Mouse (Mus musculus): ENCODE measurements at regions not wholly inside any gene's neighbourhood (a gene's known extent, or its start where the extent isn't known, plus 50 kb on each side); places are given as distances from the start of the nearest gene placed in this dataset.
"Not testable (repeated sequence)": the region's sequence is repeated elsewhere in the genome, so short reads cannot be mapped to it uniquely, and the experiment has no call there.

DNA sequence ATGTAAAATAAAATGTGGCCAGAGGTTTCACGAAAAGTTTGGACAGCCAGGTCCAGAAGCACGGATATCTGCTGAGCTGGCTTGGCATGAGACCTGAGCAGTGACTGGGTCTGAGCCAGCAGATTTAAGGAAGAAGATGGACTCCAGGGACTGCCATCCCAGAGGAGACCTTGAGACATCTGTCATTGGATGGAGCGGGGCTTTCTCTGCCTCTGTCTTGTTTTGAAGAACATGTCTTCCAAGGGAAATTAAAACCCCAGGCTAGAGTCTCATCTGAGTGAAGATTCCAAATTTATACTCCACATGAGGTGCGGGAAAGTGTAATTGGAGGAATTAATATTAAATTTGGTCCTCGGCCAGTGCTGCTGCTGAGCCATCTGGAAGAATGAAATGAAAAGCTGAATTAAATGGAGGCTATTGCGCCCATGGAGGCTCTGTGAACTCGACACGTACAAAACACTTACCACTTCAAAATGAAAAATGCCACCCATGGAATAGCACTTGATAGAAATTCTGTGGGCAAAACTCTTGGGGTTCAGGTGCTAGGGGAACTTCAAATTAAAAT is 129.8 kb upstream of the Adcy2 start:
- DNase-seq (ENCODE audit: low spot score) = no peak

DNA sequence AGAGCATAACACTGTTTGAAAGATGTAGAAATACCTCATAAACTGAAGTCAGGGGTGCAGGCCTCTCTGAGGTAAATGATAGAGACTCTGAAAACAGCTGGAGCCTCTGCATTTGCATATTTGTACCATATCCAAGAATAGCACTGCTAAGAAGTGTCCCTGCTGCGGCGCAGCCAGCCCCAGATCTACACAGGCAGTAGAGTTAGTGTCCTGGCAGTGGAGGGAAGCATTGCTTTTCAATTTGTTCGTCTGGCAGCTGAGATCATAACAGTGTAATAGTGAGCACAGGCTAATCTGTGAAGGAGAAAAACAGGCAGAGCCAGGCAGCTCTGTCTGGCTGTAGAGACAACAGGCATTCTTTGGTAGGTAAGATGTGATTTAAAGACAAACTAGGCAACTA is 128.2 kb upstream of the Adcy2 start:
- DNase-seq (ENCODE audit: low spot score) = no peak

DNA sequence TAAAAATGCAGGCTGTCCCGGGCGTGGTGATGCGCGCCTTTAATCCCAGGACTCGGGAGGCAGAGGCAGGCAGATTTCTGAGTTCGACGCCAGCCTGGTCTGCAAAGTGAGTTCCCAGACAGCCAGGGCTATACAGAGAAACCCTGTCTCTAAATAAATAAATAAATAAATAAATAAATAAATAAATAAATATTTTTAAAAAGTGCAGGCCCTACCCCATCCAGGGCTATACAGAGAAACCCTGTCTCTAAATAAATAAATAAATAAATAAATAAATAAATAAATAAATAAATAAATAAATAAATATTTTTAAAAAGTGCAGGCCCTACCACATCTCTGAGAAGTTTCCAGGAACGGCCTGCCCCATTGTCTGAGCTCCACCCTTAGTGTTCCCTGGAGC is 119.4 kb upstream of the Adcy2 start:
- DNase-seq (ENCODE audit: low spot score) = not testable (repeated sequence)

DNA sequence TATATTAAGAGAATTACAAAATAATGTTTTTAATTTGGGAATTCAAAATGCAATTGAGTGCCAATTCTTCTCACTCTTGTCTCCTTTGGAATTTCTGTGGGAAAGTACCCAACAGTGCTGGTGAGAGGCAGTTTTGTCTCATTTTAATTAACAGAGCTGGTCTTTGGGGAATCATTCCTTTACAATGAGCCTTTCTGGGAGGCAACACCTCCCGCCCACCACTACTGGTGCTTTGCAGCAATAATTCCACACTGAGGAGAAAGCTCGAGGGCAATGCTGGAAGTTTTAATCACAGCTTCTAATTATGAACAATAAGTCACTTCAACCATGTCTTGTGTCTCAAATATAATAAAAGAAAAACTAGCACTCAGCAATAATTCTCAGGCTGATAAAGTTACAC is 109.8 kb upstream of the Adcy2 start:
- DNase-seq (ENCODE audit: low spot score) = no peak

DNA sequence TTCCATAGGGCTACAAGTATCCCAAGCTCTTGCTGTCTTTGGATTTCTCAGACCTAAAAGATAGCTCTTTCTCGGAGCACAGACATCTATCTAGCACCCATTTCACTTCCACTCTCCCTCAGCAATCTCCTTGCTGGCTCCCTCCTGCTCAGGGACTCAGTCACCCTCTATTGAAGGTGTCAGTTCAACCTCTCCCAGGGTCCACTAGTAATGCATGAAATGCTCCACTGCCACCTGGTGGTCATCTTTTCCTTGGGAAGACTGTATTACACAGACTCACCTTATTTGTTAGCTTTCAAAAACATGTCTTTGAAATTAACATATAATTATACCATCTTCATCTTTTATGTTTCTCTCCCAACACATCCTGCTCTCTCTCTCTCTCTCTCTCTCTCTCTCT is 87.3 kb upstream of the Adcy2 start:
- DNase-seq (ENCODE audit: low spot score) = peak; percentile 22

DNA sequence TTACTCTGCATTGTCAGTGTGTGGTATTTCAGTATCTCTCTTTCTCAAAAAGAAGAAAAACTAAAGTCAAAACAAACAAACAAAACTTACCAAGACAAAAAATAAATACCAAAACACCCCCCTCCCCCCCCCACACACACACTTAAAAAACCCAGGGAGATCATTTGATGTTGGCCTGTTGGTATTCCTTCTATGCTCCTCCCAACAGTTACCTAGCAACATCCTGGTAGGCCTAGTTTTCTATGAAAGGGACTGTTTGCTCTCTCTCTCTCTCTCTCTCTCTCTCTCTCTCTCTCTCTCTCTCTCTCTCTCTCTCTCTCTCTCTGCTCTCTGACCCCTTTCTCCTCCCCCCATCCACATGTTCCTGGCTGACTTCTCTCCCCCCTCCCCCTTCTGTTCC is 71.0 kb upstream of the Adcy2 start:
- DNase-seq (ENCODE audit: low spot score) = no peak

DNA sequence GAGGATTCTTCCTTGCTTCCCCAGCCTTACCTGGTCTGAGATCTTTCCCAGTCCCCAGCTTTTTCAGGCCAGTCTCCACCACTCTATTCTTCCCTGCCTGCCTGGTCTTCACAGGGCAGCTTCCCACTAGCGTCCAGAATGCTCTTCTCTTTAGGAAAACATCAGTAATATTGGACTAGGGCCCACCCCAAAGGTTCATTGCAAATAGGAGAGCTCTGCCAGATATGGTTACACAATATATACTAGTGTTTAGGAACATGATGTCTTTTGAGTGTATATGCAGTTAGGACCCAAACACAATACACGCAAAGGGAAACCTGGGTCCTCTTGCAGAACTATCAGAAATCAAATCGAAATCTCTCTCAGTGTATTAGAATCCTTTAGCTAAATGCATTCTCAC is 70.5 kb upstream of the Adcy2 start:
- DNase-seq (ENCODE audit: low spot score) = no peak

DNA sequence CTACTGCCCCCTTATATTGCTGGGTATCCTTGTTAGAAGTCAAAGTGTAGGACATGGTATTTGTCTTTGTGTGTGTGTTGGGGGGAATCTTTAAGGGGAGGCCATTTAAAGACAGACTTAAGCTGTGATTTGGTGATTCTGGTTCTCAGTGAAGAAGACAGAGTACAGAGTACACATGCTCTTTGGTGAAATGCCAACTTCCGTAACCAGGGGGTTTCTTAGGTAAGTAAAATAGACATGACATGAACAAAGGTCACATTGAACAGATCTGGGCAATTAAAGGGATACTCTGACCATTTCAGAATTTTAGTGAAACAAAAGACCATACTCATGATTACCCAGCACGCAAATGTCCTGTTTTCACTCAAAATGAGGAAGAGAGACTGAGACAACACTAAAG is 67.3 kb upstream of the Adcy2 start:
- no peak for DNase-seq (ENCODE audit: low spot score)

DNA sequence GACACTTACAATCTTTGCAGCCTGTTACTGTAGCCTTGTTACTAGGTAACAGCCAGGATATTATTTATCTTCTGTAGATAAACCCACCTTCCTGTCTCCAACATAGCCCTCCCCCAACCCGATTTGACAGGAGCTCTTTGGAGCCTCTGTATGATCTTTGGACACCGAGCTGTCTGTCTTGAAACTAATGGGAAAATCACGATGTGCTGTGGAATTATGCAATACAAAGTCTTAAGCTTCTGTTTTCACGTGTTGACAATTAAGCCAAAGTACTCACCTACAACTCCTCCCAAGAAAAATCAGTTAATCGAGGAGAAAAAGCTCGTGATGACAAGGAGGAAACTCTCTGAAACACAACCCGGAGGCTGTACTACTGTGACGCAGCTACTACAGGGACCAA is 65.9 kb upstream of the Adcy2 start:
- DNase-seq (ENCODE audit: low spot score) = no peak

DNA sequence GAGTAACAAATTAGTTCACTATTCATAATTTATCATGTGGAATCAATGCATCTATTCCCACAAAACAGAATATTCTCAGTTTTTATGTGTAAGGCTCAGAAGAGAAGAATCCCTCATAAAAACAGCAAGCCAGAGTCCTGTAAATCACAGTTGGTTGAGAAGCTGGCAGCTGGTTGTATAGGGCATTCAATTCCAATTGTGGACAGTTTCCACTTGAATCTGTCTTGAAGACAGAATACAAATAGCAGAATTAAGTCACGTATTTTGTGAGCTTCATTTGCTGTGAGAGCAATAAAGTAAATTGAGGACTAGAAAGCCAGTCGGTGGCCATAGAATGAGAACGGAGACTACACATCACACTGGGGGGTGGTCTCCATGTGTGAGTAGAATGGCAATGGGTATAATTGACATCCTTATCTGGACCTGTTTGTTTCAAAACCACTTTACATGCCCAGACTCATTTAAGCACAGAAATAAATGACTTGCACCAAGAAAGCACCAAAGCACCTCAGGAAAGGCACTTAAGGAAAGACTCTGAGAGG is 63.4 kb upstream of the Adcy2 start:
- no peak for DNase-seq (ENCODE audit: low spot score)

DNA sequence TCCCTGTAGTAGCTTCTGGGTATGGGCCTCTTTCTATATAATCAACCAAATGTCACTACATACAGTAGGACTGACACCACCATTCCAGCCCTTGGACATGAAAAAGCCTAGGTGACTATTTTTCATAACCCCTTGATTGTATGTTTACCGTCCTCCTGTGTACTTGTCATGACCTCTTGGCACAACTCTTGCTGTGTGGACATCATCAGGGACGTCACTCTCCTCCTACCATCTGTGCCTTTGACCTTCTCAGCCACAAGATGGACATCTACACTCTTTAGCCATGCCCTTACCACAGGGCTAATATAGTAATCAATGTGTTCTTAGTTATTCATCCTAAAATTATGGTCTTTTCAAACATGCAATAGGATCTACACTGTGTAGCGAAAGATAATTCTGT is 62.1 kb upstream of the Adcy2 start:
- DNase-seq (ENCODE audit: low spot score) = no peak

Data from urinary bladder, postnatal 25 days (tissue).